Mouse (Mus musculus): ENCODE data around the gene Med13. TPM values are rescaled to one million over a fixed set of nuclear protein-coding genes. Genes with fewer than 3 reads are reported as not detected.

Gene Med13
- polyA plus RNA-seq, 1 experiment, result 25.0 TPM

GRCm38 (mm10) chr11:86357984-86358528 lies 654 bp upstream of the Med13 start:
- Histone ChIP-seq H3K27ac (ENCODE audit: control insufficient read depth, insufficient read depth, low read depth, low read length) (peak overlapping the region; percentile 100), H3K4me1 (ENCODE audit: control insufficient read depth, insufficient read depth, low read length) (no peaks in the 10 kb centered on the region; the same call in none of the 2 replicates), H3K4me3 (ENCODE audit: control insufficient read depth, low read depth, low read length) (peak overlapping the region; percentile 100), H3K36me3 (ENCODE audit: control insufficient read depth, insufficient read depth, low read length) (peaks cover 2% of the 10 kb centered on the region; the same call in 1 of the 2 replicates), H3K27me3 (ENCODE audit: control insufficient read depth, insufficient read depth, low read length) (no peaks in the 10 kb centered on the region)
- TF ChIP-seq CTCF (IDR thresholded peaks at IDR 0.05; ENCODE audit: control insufficient read depth, insufficient read depth, insufficient replicate concordance, low read depth, low read length) (peak; percentile 77; the same call in 1 of the 2 replicates), POLR2A (IDR thresholded peaks at IDR 0.05; ENCODE audit: control insufficient read depth, low read depth, low read length) (peak; percentile 75)

GRCm38 (mm10) chr11:86356007-86356853 lies 1.2 kb downstream of the Med13 start:
- no peaks in the 10 kb centered on the region for H3K27me3 ChIP-seq (ENCODE audit: control insufficient read depth, insufficient read depth, low read length)
- H3K4me3 ChIP-seq (ENCODE audit: control insufficient read depth, low read depth, low read length), result peak overlapping the region; percentile 53; the same call in 1 of the 2 replicates
- peaks cover 2% of the 10 kb centered on the region; the same call in 1 of the 2 replicates for H3K36me3 ChIP-seq (ENCODE audit: control insufficient read depth, insufficient read depth, low read length)
- no peaks in the 10 kb centered on the region; the same call in none of the 2 replicates for H3K4me1 ChIP-seq (ENCODE audit: control insufficient read depth, insufficient read depth, low read length)
- no peak overlapping the region for H3K27ac ChIP-seq (ENCODE audit: control insufficient read depth, insufficient read depth, low read depth, low read length)
- TF ChIP-seq POLR2A (IDR thresholded peaks at IDR 0.05; ENCODE audit: control insufficient read depth, low read depth, low read length), result no peak
- no peak for TF ChIP-seq CTCF (IDR thresholded peaks at IDR 0.05; ENCODE audit: control insufficient read depth, insufficient read depth, insufficient replicate concordance, low read depth, low read length)

GRCm38 (mm10) chr11:86353586-86353985 lies 3.8 kb downstream of the Med13 start:
- TF ChIP-seq POLR2A (IDR thresholded peaks at IDR 0.05; ENCODE audit: control insufficient read depth, low read depth, low read length), result no peak
- TF ChIP-seq CTCF (IDR thresholded peaks at IDR 0.05; ENCODE audit: control insufficient read depth, insufficient read depth, insufficient replicate concordance, low read depth, low read length), result no peak

GRCm38 (mm10) chr11:86351766-86352315 lies 5.6 kb downstream of the Med13 start:
- H3K36me3 ChIP-seq (ENCODE audit: control insufficient read depth, insufficient read depth, low read length), result peaks cover 2% of the 10 kb centered on the region; the same call in 1 of the 2 replicates
- no peaks in the 10 kb centered on the region; the same call in 1 of the 2 replicates for H3K4me1 ChIP-seq (ENCODE audit: control insufficient read depth, insufficient read depth, low read length)
- no peaks in the 10 kb centered on the region for H3K27me3 ChIP-seq (ENCODE audit: control insufficient read depth, insufficient read depth, low read length)
- H3K27ac ChIP-seq (ENCODE audit: control insufficient read depth, insufficient read depth, low read depth, low read length), result no peak overlapping the region
- no peak overlapping the region for H3K4me3 ChIP-seq (ENCODE audit: control insufficient read depth, low read depth, low read length)
- no peak for TF ChIP-seq POLR2A (IDR thresholded peaks at IDR 0.05; ENCODE audit: control insufficient read depth, low read depth, low read length)
- no peak for TF ChIP-seq CTCF (IDR thresholded peaks at IDR 0.05; ENCODE audit: control insufficient read depth, insufficient read depth, insufficient replicate concordance, low read depth, low read length)

More at GRCm38 (mm10) chr11:86353586-86353985, 3.8 kb downstream of the Med13 start:
- peaks cover 2% of the 10 kb centered on the region; the same call in 1 of the 2 replicates for H3K36me3 ChIP-seq (ENCODE audit: control insufficient read depth, insufficient read depth, low read length)
- H3K27me3 ChIP-seq (ENCODE audit: control insufficient read depth, insufficient read depth, low read length), result no peaks in the 10 kb centered on the region
- no peak overlapping the region for H3K27ac ChIP-seq (ENCODE audit: control insufficient read depth, insufficient read depth, low read depth, low read length)
- H3K4me3 ChIP-seq (ENCODE audit: control insufficient read depth, low read depth, low read length), result peak overlapping the region; percentile 68; the same call in 1 of the 2 replicates
- no peaks in the 10 kb centered on the region; the same call in none of the 2 replicates for H3K4me1 ChIP-seq (ENCODE audit: control insufficient read depth, insufficient read depth, low read length)

GRCm38 (mm10) chr11:86350636-86351138 lies 6.7 kb downstream of the Med13 start:
- Histone ChIP-seq H3K4me1 (ENCODE audit: control insufficient read depth, insufficient read depth, low read length) (no peaks in the 10 kb centered on the region; the same call in 1 of the 2 replicates), H3K27ac (ENCODE audit: control insufficient read depth, insufficient read depth, low read depth, low read length) (no peak overlapping the region), H3K27me3 (ENCODE audit: control insufficient read depth, insufficient read depth, low read length) (no peaks in the 10 kb centered on the region), H3K4me3 (ENCODE audit: control insufficient read depth, low read depth, low read length) (no peak overlapping the region), H3K36me3 (ENCODE audit: control insufficient read depth, insufficient read depth, low read length) (peaks cover 2% of the 10 kb centered on the region; the same call in 1 of the 2 replicates)
- no peak for TF ChIP-seq POLR2A (IDR thresholded peaks at IDR 0.05; ENCODE audit: control insufficient read depth, low read depth, low read length)
- no peak for TF ChIP-seq CTCF (IDR thresholded peaks at IDR 0.05; ENCODE audit: control insufficient read depth, insufficient read depth, insufficient replicate concordance, low read depth, low read length)

GRCm38 (mm10) chr11:86349325-86349724 lies 8.1 kb downstream of the Med13 start:
- TF ChIP-seq CTCF (IDR thresholded peaks at IDR 0.05; ENCODE audit: control insufficient read depth, insufficient read depth, insufficient replicate concordance, low read depth, low read length) (no peak), POLR2A (IDR thresholded peaks at IDR 0.05; ENCODE audit: control insufficient read depth, low read depth, low read length) (no peak)
- peaks cover 2% of the 10 kb centered on the region; the same call in 1 of the 2 replicates for H3K36me3 ChIP-seq (ENCODE audit: control insufficient read depth, insufficient read depth, low read length)

More at GRCm38 (mm10) chr11:86349325-86349724, 8.1 kb downstream of the Med13 start:
- no peaks in the 10 kb centered on the region for H3K4me1 ChIP-seq (ENCODE audit: control insufficient read depth, insufficient read depth, low read length)
- no peak overlapping the region for H3K27ac ChIP-seq (ENCODE audit: control insufficient read depth, insufficient read depth, low read depth, low read length)
- no peaks in the 10 kb centered on the region for H3K27me3 ChIP-seq (ENCODE audit: control insufficient read depth, insufficient read depth, low read length)
- no peak overlapping the region for H3K4me3 ChIP-seq (ENCODE audit: control insufficient read depth, low read depth, low read length)
